In genomic region chr19:8664859-8665258, GRCm38 (mm10) we compare ENCODE assay signal across 20 mouse cellular contexts. TPM values are rescaled to one million over a fixed set of nuclear protein-coding genes. Genes with fewer than 3 reads are reported as not detected.
DNase-seq lines count a peak whose midpoint lies in the region; ATAC-seq and TF ChIP-seq lines count a peak whose summit lies in the region.
"Had no signal": no experiment of that assay in that cellular context is flagged by ENCODE, and none has a peak within 500 bp of the region (broad histone marks: within the 10 kb centered on the region; RNA-seq: fewer than 3 reads in every experiment).

No protein-coding gene starts in this region.

- H3K27me3 ChIP-seq in embryonic facial prominence, embryonic 13.5 days = peaks cover 11% of the 10 kb centered on the region; the same call in 1 of the 2 replicates
- H3K27me3 ChIP-seq in embryonic facial prominence, embryonic 10.5 days (replicated peaks; ENCODE audit: low read depth, poor library complexity, severe bottlenecking) = peaks cover 48% of the 10 kb centered on the region
- 0 out of 2 replicates have a peak, but pooled peaks cover 2% of the 10 kb centered on the region for H3K27me3 ChIP-seq in embryonic facial prominence, embryonic 15.5 days
- no peaks in the 10 kb centered on the region; the same call in 1 of the 2 replicates for H3K27me3 ChIP-seq in limb, embryonic 14.5 days (ENCODE audit: control insufficient read depth, insufficient read depth, low read length)

- H3K9ac ChIP-seq in embryonic facial prominence, embryonic 13.5 days = no peak overlapping the region
- no peak overlapping the region for H3K9ac ChIP-seq in embryonic facial prominence, embryonic 15.5 days
- no peak overlapping the region for H3K9ac ChIP-seq in limb, embryonic 14.5 days (ENCODE audit: low read depth, low read length, severe bottlenecking)
- H3K9ac ChIP-seq: midbrain, embryonic 13.5 days had no signal

- no peaks in the 10 kb centered on the region for H3K36me3 ChIP-seq in embryonic facial prominence, embryonic 13.5 days
- H3K36me3 ChIP-seq in embryonic facial prominence, embryonic 10.5 days (replicated peaks) = no peaks in the 10 kb centered on the region
- H3K36me3 ChIP-seq in embryonic facial prominence, embryonic 15.5 days = no peaks in the 10 kb centered on the region
- H3K36me3 ChIP-seq in limb, embryonic 14.5 days (ENCODE audit: control insufficient read depth, insufficient read depth, low read length) = no peaks in the 10 kb centered on the region
- H3K36me3 ChIP-seq: heart, embryonic 13.5 days; midbrain, embryonic 13.5 days had no signal

- DNase-seq in embryonic facial prominence, embryonic 10.5 days (ENCODE audit: low spot score) = no peak
- peak; percentile 47 to 59 for DNase-seq in left cerebral cortex, adult 18-20 months (ENCODE audit: low spot score in 2 of 2)
- DNase-seq in left cerebral cortex, adult 11 months (ENCODE audit: low spot score) = no peak
- DNase-seq in limb, embryonic 14.5 days (ENCODE audit: low spot score) = no peak
- DNase-seq in spleen, postnatal 14 days (ENCODE audit: low spot score in 2 of 2) = no peak
- no peak for DNase-seq in gastrocnemius, adult 8-10 months (ENCODE audit: low spot score in 2 of 2)
- DNase-seq: heart, postnatal 4 days; kidney, adult 11 months; kidney, postnatal 14 days; liver; lung, adult 18-20 months; lung, postnatal 4 days; spleen, adult 18-20 months; thymus, postnatal 25 days had no signal

- 94% methylated on average over 3 of the region's 3 CpGs for WGBS in embryonic facial prominence, embryonic 13.5 days
- WGBS in embryonic facial prominence, embryonic 10.5 days = 89% methylated on average over 3 of the region's 3 CpGs
- WGBS in embryonic facial prominence, embryonic 15.5 days = 89% methylated on average over 3 of the region's 3 CpGs
- 93% methylated on average over 3 of the region's 3 CpGs for WGBS in limb, embryonic 14.5 days

- H3K27ac ChIP-seq in embryonic facial prominence, embryonic 13.5 days = no peak overlapping the region
- H3K27ac ChIP-seq in embryonic facial prominence, embryonic 10.5 days (replicated peaks) = no peak overlapping the region
- no peak overlapping the region for H3K27ac ChIP-seq in embryonic facial prominence, embryonic 15.5 days (replicated peaks)
- H3K27ac ChIP-seq in limb, embryonic 14.5 days (replicated peaks; ENCODE audit: low read depth, low read length) = no peak overlapping the region
- H3K27ac ChIP-seq: heart, embryonic 13.5 days; midbrain, embryonic 13.5 days had no signal

- peaks cover 25% of the 10 kb centered on the region for H3K4me1 ChIP-seq in embryonic facial prominence, embryonic 13.5 days
- peaks cover 29% of the 10 kb centered on the region for H3K4me1 ChIP-seq in embryonic facial prominence, embryonic 10.5 days
- peaks cover 26% of the 10 kb centered on the region for H3K4me1 ChIP-seq in embryonic facial prominence, embryonic 15.5 days
- 0 out of 2 replicates have a peak, but pooled peaks cover 8% of the 10 kb centered on the region for H3K4me1 ChIP-seq in limb, embryonic 14.5 days (ENCODE audit: control insufficient read depth, insufficient read depth, low read length)

- no peak overlapping the region for H3K4me3 ChIP-seq in embryonic facial prominence, embryonic 13.5 days
- H3K4me3 ChIP-seq in embryonic facial prominence, embryonic 10.5 days = no peak overlapping the region
- H3K4me3 ChIP-seq in embryonic facial prominence, embryonic 15.5 days (replicated peaks) = no peak overlapping the region
- H3K4me3 ChIP-seq in limb, embryonic 14.5 days (replicated peaks; ENCODE audit: low read length) = peak overlapping the region; percentile 17; the same call in 1 of the 2 replicates
- H3K4me3 ChIP-seq: heart, embryonic 13.5 days; midbrain, embryonic 13.5 days had no signal

- H3K4me2 ChIP-seq in embryonic facial prominence, embryonic 13.5 days = peak overlapping the region; percentile 46; the same call in 1 of the 2 replicates
- 0 out of 2 replicates have a peak overlapping the region, but pooled peaks have one; percentile 43 for H3K4me2 ChIP-seq in embryonic facial prominence, embryonic 15.5 days (replicated peaks)
- peak overlapping the region; percentile 16 for H3K4me2 ChIP-seq in limb, embryonic 14.5 days (replicated peaks; ENCODE audit: low read depth, low read length, severe bottlenecking)
- H3K4me2 ChIP-seq: midbrain, embryonic 13.5 days had no signal

- no peak for TF ChIP-seq POLR2A in limb, embryonic 14.5 days (IDR thresholded peaks at IDR 0.05; ENCODE audit: borderline replicate concordance, extremely low read depth, insufficient read depth, insufficient read length)

- ATAC-seq in embryonic facial prominence, embryonic 13.5 days (ENCODE audit: insufficient number of reproducible peaks, insufficient read depth, low FRiP score, low TSS enrichment, low read depth) = no peak
- ATAC-seq in embryonic facial prominence, embryonic 15.5 days (ENCODE audit: insufficient number of reproducible peaks, low FRiP score, low TSS enrichment, low read depth) = no peak
- ATAC-seq in limb, embryonic 14.5 days (ENCODE audit: low FRiP score, low read depth) = no peak

- H3K9me3 ChIP-seq in embryonic facial prominence, embryonic 13.5 days = no peaks in the 10 kb centered on the region
- no peaks in the 10 kb centered on the region for H3K9me3 ChIP-seq in embryonic facial prominence, embryonic 10.5 days
- H3K9me3 ChIP-seq in embryonic facial prominence, embryonic 15.5 days (replicated peaks) = no peaks in the 10 kb centered on the region
- no peaks in the 10 kb centered on the region for H3K9me3 ChIP-seq in limb, embryonic 14.5 days (ENCODE audit: control insufficient read depth, low read length)
- H3K9me3 ChIP-seq: heart, embryonic 13.5 days; midbrain, embryonic 13.5 days had no signal

RNA-seq across cellular contexts. Expression of gene Chrm1, which starts 1.3 kb away (rescaled TPM):
- 0.66 and 1.4 TPM in 2 replicates for polyA plus RNA-seq in embryonic facial prominence, embryonic 13.5 days (2015; fragmentation: Nextera tagmentation; extraction: Ambion mirVana)
- 0.04 and 0.09 TPM in 2 replicates for polyA plus RNA-seq in embryonic facial prominence, embryonic 10.5 days (2016; fragmentation: Nextera tagmentation; extraction: Ambion mirVana)
- total RNA-seq in left cerebral cortex, adult 18-20 months (2021) = 100 to 1,000 TPM; 141 to 144 TPM
- 0.76 and 0.83 TPM in 2 replicates for polyA plus RNA-seq in embryonic facial prominence, embryonic 15.5 days (2015; fragmentation: Nextera tagmentation; extraction: Ambion mirVana)
- polyA plus RNA-seq in limb, embryonic 14.5 days (2012; rRNA removed) = 0.62 and 1.1 TPM in 2 replicates
- polyA plus RNA-seq in limb, embryonic 14.5 days (2014; fragmentation: Nextera tagmentation; extraction: Ambion mirVana) = 0.36 and 0.56 TPM in 2 replicates
- total RNA-seq in gastrocnemius, adult 8-10 months (2022) = not detected
- total RNA-seq: common myeloid progenitor, adult 5-6 weeks; heart, postnatal 4 days had no signal
- polyA plus RNA-seq: heart, embryonic 13.5 days had no signal

RNA-seq across cellular contexts. Expression of gene Slc22a6, which starts 47.0 kb away (rescaled TPM):
- 0.08 and 0.12 TPM in 2 replicates for polyA plus RNA-seq in embryonic facial prominence, embryonic 13.5 days (2015; fragmentation: Nextera tagmentation; extraction: Ambion mirVana)
- 0.10 and 0.24 TPM in 2 replicates for polyA plus RNA-seq in embryonic facial prominence, embryonic 10.5 days (2016; fragmentation: Nextera tagmentation; extraction: Ambion mirVana)
- 1 to 10 TPM; 9.1 to 9.4 TPM for total RNA-seq in left cerebral cortex, adult 18-20 months (2021)
- polyA plus RNA-seq in embryonic facial prominence, embryonic 15.5 days (2015; fragmentation: Nextera tagmentation; extraction: Ambion mirVana) = 0.05 and 0.13 TPM in 2 replicates
- polyA plus RNA-seq in limb, embryonic 14.5 days (2012; rRNA removed) = 0.03 and 0.15 TPM in 2 replicates
- polyA plus RNA-seq in limb, embryonic 14.5 days (2014; fragmentation: Nextera tagmentation; extraction: Ambion mirVana) = not detected in 2 replicates
- total RNA-seq in gastrocnemius, adult 8-10 months (2022) = not detected
- total RNA-seq: common myeloid progenitor, adult 5-6 weeks; granulocyte monocyte progenitor cell, adult 5-6 weeks; heart, postnatal 4 days had no signal
- polyA plus RNA-seq: heart, embryonic 13.5 days had no signal

RNA-seq across cellular contexts. Expression of gene Slc3a2, which starts 58.3 kb away (rescaled TPM):
- polyA plus RNA-seq in embryonic facial prominence, embryonic 13.5 days (2015; fragmentation: Nextera tagmentation; extraction: Ambion mirVana) = 99.9 and 116 TPM in 2 replicates
- 125 and 127 TPM in 2 replicates for polyA plus RNA-seq in embryonic facial prominence, embryonic 10.5 days (2016; fragmentation: Nextera tagmentation; extraction: Ambion mirVana)
- 100 to 1,000 TPM; 148 to 152 TPM for total RNA-seq in left cerebral cortex, adult 18-20 months (2021)
- 122 and 128 TPM in 2 replicates for polyA plus RNA-seq in embryonic facial prominence, embryonic 15.5 days (2015; fragmentation: Nextera tagmentation; extraction: Ambion mirVana)
- polyA plus RNA-seq in limb, embryonic 14.5 days (2012; rRNA removed) = 111 and 123 TPM in 2 replicates
- 101 and 109 TPM in 2 replicates for polyA plus RNA-seq in limb, embryonic 14.5 days (2014; fragmentation: Nextera tagmentation; extraction: Ambion mirVana)
- 10 to 100 TPM; 29.7 to 37.0 (median 31.1) TPM for total RNA-seq in gastrocnemius, adult 8-10 months (2022)

Comparison
In these comparisons a context has a peak if more than half of its experiments do, and no peak if none do; other contexts are left out.
1. DNase-seq: peak in left cerebral cortex, adult 18-20 months (2 of 2); none in embryonic facial prominence, embryonic 10.5 days (single experiment), left cerebral cortex, adult 11 months (single experiment), limb, embryonic 14.5 days (single experiment), spleen, postnatal 14 days (0 of 2) and gastrocnemius, adult 8-10 months (0 of 2).
2. Peak in every context shown above with its lines, with median percentiles within 50 percentile points of each other: H3K4me2 ChIP-seq.